Mouse (Mus musculus) myocyte (in vitro differentiated cells): ENCODE data around the gene Ccdc38. TPM values are rescaled to one million over a fixed set of nuclear protein-coding genes. Genes with fewer than 3 reads are reported as not detected.

Experiments
- H3K27me3 ChIP-seq: one replicate; pipeline ENCODE4 v1.6.1; 2011; ENCODE audit not compliant: control insufficient read depth, insufficient read depth, insufficient read length
- H3K36me3 ChIP-seq: one replicate; pipeline ENCODE4 v1.6.1; 2011; ENCODE audit not compliant: control insufficient read depth, insufficient read depth
- H3K4me2 ChIP-seq: one replicate; pipeline ENCODE4 v1.6.1; 2011; ENCODE audit warnings: low read depth, control low read depth
- H3K4me3 ChIP-seq: one replicate; pipeline ENCODE4 v1.5.1; 2011; ENCODE audit warnings: mild to moderate bottlenecking, control low read depth, moderate library complexity
- H3K79me2 ChIP-seq: one replicate; pipeline ENCODE4 v1.6.1; 2011; ENCODE audit not compliant: control insufficient read depth, insufficient read depth
- H3ac ChIP-seq: one replicate; pipeline ENCODE4 v1.6.1; 2011; ENCODE audit not compliant: control insufficient read depth, insufficient read length
- CEBPB ChIP-seq: IDR thresholded peaks from 2 replicates; pipeline ENCODE4 v1.6.1; 2011; ENCODE audit warnings: mild to moderate bottlenecking, moderate library complexity; ENCODE audit not compliant: poor library complexity, insufficient read depth, severe bottlenecking
- E2F4 ChIP-seq: IDR thresholded peaks from one replicate; pipeline ENCODE4 v1.6.1; 2011; ENCODE audit warnings: mild to moderate bottlenecking, control low read depth, moderate library complexity; ENCODE audit not compliant: insufficient read depth
- MAX ChIP-seq: IDR thresholded peaks from one replicate; pipeline ENCODE4 v1.6.1; 2011; ENCODE audit warnings: low read depth, mild to moderate bottlenecking, control low read depth
- MYOD1 ChIP-seq, 3 experiments: IDR thresholded peaks; one replicate each; pipeline ENCODE4 v1.6.1; 2011; ENCODE audit warnings: control low read depth in 2 of 3, low read depth in 2 of 3, mild to moderate bottlenecking in 2 of 3, moderate library complexity in 1 of 3; ENCODE audit not compliant: insufficient read length in 2 of 3, control insufficient read depth in 1 of 3
- MYOG ChIP-seq, 3 experiments: IDR thresholded peaks; one replicate each; pipeline ENCODE4 v1.6.1; 2011; ENCODE audit warnings: control low read depth in 2 of 3, low read depth in 2 of 3, mild to moderate bottlenecking in 2 of 3; ENCODE audit not compliant: insufficient read length in 2 of 3, control insufficient read depth in 1 of 3, insufficient read depth in 1 of 3
- POLR2A ChIP-seq: IDR thresholded peaks from one replicate; pipeline ENCODE4 v1.6.1; 2011; ENCODE audit warnings: low read depth, mild to moderate bottlenecking, control low read depth, moderate library complexity; ENCODE audit not compliant: insufficient read length
- POLR2AphosphoS2 ChIP-seq: IDR thresholded peaks from one replicate; pipeline ENCODE4 v1.6.1; 2011; ENCODE audit warnings: low read depth, control low read depth; ENCODE audit not compliant: insufficient read length
- REST ChIP-seq: IDR thresholded peaks from one replicate; pipeline ENCODE4 v1.6.1; 2011; ENCODE audit warnings: mild to moderate bottlenecking, control low read depth, moderate library complexity; ENCODE audit not compliant: insufficient read depth, insufficient read length
- SRF ChIP-seq: IDR thresholded peaks from one replicate; pipeline ENCODE4 v1.6.1; 2011; ENCODE audit warnings: low read depth; ENCODE audit not compliant: control insufficient read depth, insufficient read length
- TCF12 ChIP-seq: IDR thresholded peaks from one replicate; pipeline ENCODE4 v1.6.1; 2011; ENCODE audit warnings: mild to moderate bottlenecking, control low read depth; ENCODE audit not compliant: poor library complexity, insufficient read depth, severe bottlenecking
- TCF3 ChIP-seq: IDR thresholded peaks from one replicate; pipeline ENCODE4 v1.6.1; 2011; ENCODE audit warnings: low read depth, control low read depth; ENCODE audit not compliant: insufficient read length
- USF1 ChIP-seq: IDR thresholded peaks from one replicate; pipeline ENCODE4 v1.6.1; 2011; ENCODE audit warnings: low read depth, mild to moderate bottlenecking, control low read depth, moderate library complexity
- polyA plus RNA-seq: library from polyadenylated mRNA; unstranded; fragments of >200 nt; fragmentation: generic; extraction: Trizol; gene quantifications from one replicate; pipeline ENCODE4 v1.2.1, GENCODE M21; 2012; ENCODE audit warnings: missing spikeins

The Ccdc38 gene
- polyA plus RNA-seq, 1 experiment: 0.05 TPM

GRCm38 (mm10) chr10:93602309-93602708 is 61.9 kb downstream of the Ccdc38 start:
- Histone ChIP-seq H3K27me3 (no peaks in the 10 kb centered on the region), H3K79me2 (no peaks in the 10 kb centered on the region), H3K4me3 (no peak overlapping the region), H3K36me3 (no peaks in the 10 kb centered on the region), H3K4me2 (no peak overlapping the region), H3ac (no peak overlapping the region)
- TF ChIP-seq TCF12 (no peak), TCF3 (no peak), MYOG (IDR thresholded peaks at IDR 0.05; ENCODE audit: control insufficient read depth in 1 of 3, insufficient read depth in 1 of 3, insufficient read length in 2 of 3, low read depth in 2 of 3) (no peak), CEBPB (no peak), REST (no peak), POLR2AphosphoS2 (no peak), USF1 (no peak), POLR2A (no peak), MAX (no peak), SRF (no peak), MYOD1 (IDR thresholded peaks at IDR 0.05; ENCODE audit: control insufficient read depth in 1 of 3, insufficient read length in 2 of 3, low read depth in 2 of 3) (no peak), E2F4 (no peak)

GRCm38 (mm10) chr10:93603256-93603655 is 62.8 kb downstream of the Ccdc38 start:
- Histone ChIP-seq H3K4me3 (no peak overlapping the region), H3K79me2 (no peaks in the 10 kb centered on the region), H3K27me3 (no peaks in the 10 kb centered on the region), H3K4me2 (no peak overlapping the region), H3ac (no peak overlapping the region), H3K36me3 (no peaks in the 10 kb centered on the region)
- TF ChIP-seq TCF3: no peak
- no peak for TF ChIP-seq TCF12
- no peak for TF ChIP-seq USF1
- no peak for TF ChIP-seq POLR2A
- no peak for TF ChIP-seq CEBPB
- no peak for TF ChIP-seq REST
- no peak for TF ChIP-seq MAX
- TF ChIP-seq POLR2AphosphoS2: no peak
- TF ChIP-seq SRF: no peak
- no peak for TF ChIP-seq MYOG (IDR thresholded peaks at IDR 0.05; ENCODE audit: control insufficient read depth in 1 of 3, insufficient read depth in 1 of 3, insufficient read length in 2 of 3, low read depth in 2 of 3)
- TF ChIP-seq MYOD1 (IDR thresholded peaks at IDR 0.05; ENCODE audit: control insufficient read depth in 1 of 3, insufficient read length in 2 of 3, low read depth in 2 of 3): no peak

DNA sequence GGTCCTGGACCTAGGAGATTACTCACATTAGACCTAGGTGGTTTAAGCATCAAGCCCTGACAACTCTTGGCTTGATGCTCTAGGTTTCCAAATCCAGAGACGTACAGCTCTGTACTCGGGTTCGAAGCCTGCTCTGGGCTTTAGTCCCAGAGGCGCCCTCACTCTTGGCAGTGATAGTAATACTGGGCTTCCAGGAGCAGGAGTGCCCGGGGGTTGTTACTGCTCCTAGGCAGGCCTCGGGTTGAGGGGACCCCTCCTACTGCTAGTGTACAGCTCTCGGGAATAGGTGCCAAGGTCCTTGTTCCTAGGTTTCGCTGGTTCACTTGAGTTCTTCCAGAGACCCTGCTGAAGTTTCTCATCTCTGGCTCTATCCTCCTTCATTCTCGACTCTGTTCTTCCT is 65.9 kb downstream of the Ccdc38 start:
- no peaks in the 10 kb centered on the region for H3K79me2 ChIP-seq
- no peaks in the 10 kb centered on the region for H3K27me3 ChIP-seq
- no peak overlapping the region for H3K4me3 ChIP-seq
- H3K36me3 ChIP-seq: no peaks in the 10 kb centered on the region
- no peak overlapping the region for H3ac ChIP-seq
- TF ChIP-seq CEBPB (no peak), SRF (no peak), TCF3 (no peak), TCF12 (no peak), MAX (no peak), POLR2A (no peak), E2F4 (no peak), MYOG (IDR thresholded peaks at IDR 0.05; ENCODE audit: control insufficient read depth in 1 of 3, insufficient read depth in 1 of 3, insufficient read length in 2 of 3, low read depth in 2 of 3) (no peak)
- H3K4me2 ChIP-seq: no peak overlapping the region

GRCm38 (mm10) chr10:93608051-93608450 is 67.6 kb downstream of the Ccdc38 start:
- H3ac ChIP-seq: no peak overlapping the region
- TF ChIP-seq POLR2AphosphoS2: no peak
- no peak for TF ChIP-seq TCF3
- no peak overlapping the region for H3K4me2 ChIP-seq
- no peak overlapping the region for H3K4me3 ChIP-seq
- H3K79me2 ChIP-seq: no peaks in the 10 kb centered on the region
- no peaks in the 10 kb centered on the region for H3K27me3 ChIP-seq
- no peaks in the 10 kb centered on the region for H3K36me3 ChIP-seq

GRCm38 (mm10) chr10:93609236-93609635 is 68.8 kb downstream of the Ccdc38 start:
- Histone ChIP-seq H3K4me3 (no peak overlapping the region), H3K27me3 (no peaks in the 10 kb centered on the region), H3ac (no peak overlapping the region), H3K79me2 (no peaks in the 10 kb centered on the region), H3K36me3 (no peaks in the 10 kb centered on the region), H3K4me2 (no peak overlapping the region)
- TF ChIP-seq TCF12 (no peak), TCF3 (no peak), REST (no peak), MAX (no peak), CEBPB (no peak), MYOG (IDR thresholded peaks at IDR 0.05; ENCODE audit: control insufficient read depth in 1 of 3, insufficient read depth in 1 of 3, insufficient read length in 2 of 3, low read depth in 2 of 3) (no peak), SRF (no peak), MYOD1 (IDR thresholded peaks at IDR 0.05; ENCODE audit: control insufficient read depth in 1 of 3, insufficient read length in 2 of 3, low read depth in 2 of 3) (no peak), USF1 (no peak), POLR2A (no peak), E2F4 (no peak)
